Mouse (Mus musculus): Measurements from ENCODE around the gene Cdkal1. TPM values are rescaled to one million over a fixed set of nuclear protein-coding genes. Genes with fewer than 3 reads are reported as not detected.
A peak's percentile ranks its signal among the peaks of the same experiment; 100 is the strongest.

The Cdkal1 gene
- total and polyA plus RNA-seq, 3 experiments = 8.7 to 13.7 (median 9.5) TPM

DNA sequence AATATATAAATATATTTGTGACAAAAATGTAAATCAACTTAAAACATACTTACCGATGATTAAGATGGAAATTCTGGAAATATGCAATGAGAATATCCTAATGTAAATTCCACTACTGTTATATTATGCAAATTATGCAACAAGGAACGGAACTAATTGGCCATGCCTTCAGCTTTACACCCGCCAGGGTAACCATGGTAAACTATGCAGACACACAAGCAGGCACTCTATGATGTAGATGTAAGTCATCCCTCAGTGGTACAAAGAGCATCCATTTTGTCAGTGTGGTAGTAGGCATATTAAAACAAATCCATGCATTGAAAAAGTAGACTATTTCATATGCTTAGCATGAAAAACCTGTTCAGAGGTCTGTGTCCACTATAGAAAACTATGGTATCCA lies 276.9 kb downstream of the Cdkal1 start:
- dilution Hi-C loops (cut with MboI; ENCODE audit: extremely low pct_ligation_motif_present, extremely low pct_unique_long_range_greater_than_20kb, low sequenced_read_pairs) = no loop called here
- H3K4me1 ChIP-seq (ENCODE audit: control insufficient read depth in 1 of 2, insufficient read depth in 2 of 2) = peaks cover 36 to 66% of the 10 kb centered on the region in 2 experiments
- H3K27me3 ChIP-seq (replicated peaks) = no peaks in the 10 kb centered on the region

GRCm38 (mm10) chr13:29574784-29575183 lies 280.7 kb downstream of the Cdkal1 start:
- no peak overlapping the region for H3K9ac ChIP-seq (ENCODE audit: insufficient read depth, low read depth)
- dilution Hi-C loops (cut with MboI; ENCODE audit: extremely low pct_ligation_motif_present, extremely low pct_unique_long_range_greater_than_20kb, low sequenced_read_pairs) = no loop called here
- peaks cover 29 to 41% of the 10 kb centered on the region in 2 experiments for H3K4me1 ChIP-seq (ENCODE audit: control insufficient read depth in 1 of 2, insufficient read depth in 2 of 2)
- no peak for DNase-seq (ENCODE audit: extremely low read depth)
- H3K9me3 ChIP-seq (replicated peaks; ENCODE audit: low read length) = no peaks in the 10 kb centered on the region
- H3K4me2 ChIP-seq (ENCODE audit: insufficient read depth, low read depth, poor library complexity, severe bottlenecking) = no peak overlapping the region
- in situ Hi-C loops (cut with MboI; ENCODE audit: low pct_ligation_motif_present, low pct_unique_long_range_greater_than_20kb, low sequenced_read_pairs) = no loop called here
- H3K36me3 ChIP-seq (replicated peaks in 1 of 2; ENCODE audit: control insufficient read depth in 1 of 2, insufficient read depth in 1 of 2, low read length in 1 of 2) = peaks cover 0 to 5% of the 10 kb centered on the region in 2 experiments
- no peaks in the 10 kb centered on the region for H3K27me3 ChIP-seq (replicated peaks)
- H3K79me2 ChIP-seq (replicated peaks; ENCODE audit: control insufficient read depth, extremely low read depth, insufficient read depth, poor library complexity, severe bottlenecking) = no peaks in the 10 kb centered on the region
- no peak overlapping the region for H3K27ac ChIP-seq (ENCODE audit: insufficient read depth, low read depth)
- TF ChIP-seq NELFE (IDR thresholded peaks at IDR 0.05; ENCODE audit: low read depth, low read length) (no peak), EP300 (IDR thresholded peaks at IDR 0.05; ENCODE audit: low read length) (0 out of 2 replicates have a peak, but pooled peaks have one; percentile 9)
- no peak overlapping the region for H3K4me3 ChIP-seq (replicated peaks in 1 of 3; ENCODE audit: low read depth in 2 of 3, low read length in 2 of 3, poor library complexity in 1 of 3)

More for the DNA sequence above, 276.9 kb downstream of the Cdkal1 start:
- Histone ChIP-seq H3K4me3 (replicated peaks in 1 of 3; ENCODE audit: low read depth in 2 of 3, low read length in 2 of 3, poor library complexity in 1 of 3) (no peak overlapping the region), H3K9ac (ENCODE audit: insufficient read depth, low read depth) (no peak overlapping the region), H3K79me2 (replicated peaks; ENCODE audit: control insufficient read depth, extremely low read depth, insufficient read depth, poor library complexity, severe bottlenecking) (no peaks in the 10 kb centered on the region), H3K27ac (ENCODE audit: insufficient read depth, low read depth) (no peak overlapping the region), H3K36me3 (replicated peaks in 1 of 2; ENCODE audit: control insufficient read depth in 1 of 2, insufficient read depth in 1 of 2, low read length in 1 of 2) (peaks cover 0 to 8% of the 10 kb centered on the region in 2 experiments), H3K4me2 (ENCODE audit: insufficient read depth, low read depth, poor library complexity, severe bottlenecking) (no peak overlapping the region), H3K9me3 (replicated peaks; ENCODE audit: low read length) (peaks cover 2% of the 10 kb centered on the region)
- TF ChIP-seq NELFE (IDR thresholded peaks at IDR 0.05; ENCODE audit: low read depth, low read length) (no peak), TBP (conservative IDR thresholded peaks at IDR 0.05; ENCODE audit: low read depth, low read length) (no peak), UBTF (IDR thresholded peaks at IDR 0.05; ENCODE audit: low read depth, low read length) (no peak), JUN (IDR thresholded peaks at IDR 0.05; ENCODE audit: insufficient read depth, low read depth, low read length) (no peak), ELF1 (IDR thresholded peaks at IDR 0.05; ENCODE audit: low read depth, low read length) (no peak), CHD1 (IDR thresholded peaks at IDR 0.05; ENCODE audit: low read depth, low read length) (no peak), USF2 (conservative IDR thresholded peaks at IDR 0.05; ENCODE audit: low read depth, low read length) (no peak), CHD2 (IDR thresholded peaks at IDR 0.05; ENCODE audit: low read length) (no peak), NRF1 (IDR thresholded peaks at IDR 0.05; ENCODE audit: low read depth, low read length) (no peak)
- no peak for DNase-seq (ENCODE audit: extremely low read depth)
- in situ Hi-C loops (cut with MboI; ENCODE audit: low pct_ligation_motif_present, low pct_unique_long_range_greater_than_20kb, low sequenced_read_pairs) = no loop called here

DNA sequence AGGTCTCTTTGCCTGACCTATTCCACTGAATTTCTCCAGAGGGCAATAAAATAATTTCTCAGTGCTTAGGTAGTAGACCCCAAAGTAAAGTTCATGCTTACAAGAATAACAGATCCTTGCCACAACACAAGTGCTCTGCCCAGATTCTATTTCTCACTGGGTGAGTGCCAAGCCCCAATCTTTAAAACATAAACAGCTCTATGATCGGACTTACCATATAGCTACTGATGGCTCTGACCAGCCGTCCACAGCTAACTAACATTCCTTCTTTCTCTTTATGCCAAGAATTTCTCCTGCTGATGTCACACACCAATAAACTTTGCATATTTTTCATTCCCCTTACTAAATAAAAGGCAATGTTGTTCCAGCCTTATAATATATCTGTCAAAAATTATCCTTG lies 283.0 kb downstream of the Cdkal1 start:
- H3K4me3 ChIP-seq (replicated peaks in 1 of 3; ENCODE audit: low read depth in 2 of 3, low read length in 2 of 3, poor library complexity in 1 of 3) = no peak overlapping the region
- no peak overlapping the region for H3K9ac ChIP-seq (ENCODE audit: insufficient read depth, low read depth)
- H3K79me2 ChIP-seq (replicated peaks; ENCODE audit: control insufficient read depth, extremely low read depth, insufficient read depth, poor library complexity, severe bottlenecking) = no peaks in the 10 kb centered on the region
- peaks cover 18 to 27% of the 10 kb centered on the region in 2 experiments; a peak in 3 of 4 replicates for H3K4me1 ChIP-seq (ENCODE audit: control insufficient read depth in 1 of 2, insufficient read depth in 2 of 2)
- no peak overlapping the region for H3K27ac ChIP-seq (ENCODE audit: insufficient read depth, low read depth)
- no peaks in the 10 kb centered on the region for H3K9me3 ChIP-seq (replicated peaks; ENCODE audit: low read length)
- peaks cover 0 to 5% of the 10 kb centered on the region in 2 experiments for H3K36me3 ChIP-seq (replicated peaks in 1 of 2; ENCODE audit: control insufficient read depth in 1 of 2, insufficient read depth in 1 of 2, low read length in 1 of 2)
- TF ChIP-seq POLR2A (IDR thresholded peaks at IDR 0.05; ENCODE audit: low read depth, low read length) (no peak), PAX5 (IDR thresholded peaks at IDR 0.05; ENCODE audit: low read length) (no peak), GABPA (IDR thresholded peaks at IDR 0.05; ENCODE audit: insufficient replicate concordance, low read depth, low read length) (no peak), RCOR1 (conservative IDR thresholded peaks at IDR 0.05; ENCODE audit: low read depth, low read length) (no peak), ZKSCAN1 (IDR thresholded peaks at IDR 0.05; ENCODE audit: borderline replicate concordance, low read depth, low read length) (no peak), MAFK (IDR thresholded peaks at IDR 0.05; ENCODE audit: insufficient replicate concordance, low read length) (no peak), CHD2 (IDR thresholded peaks at IDR 0.05; ENCODE audit: low read length) (no peak), TBP (conservative IDR thresholded peaks at IDR 0.05; ENCODE audit: low read depth, low read length) (no peak), MYC (IDR thresholded peaks at IDR 0.05; ENCODE audit: low read depth, low read length) (no peak), USF1 (IDR thresholded peaks at IDR 0.05; ENCODE audit: low read depth, low read length) (no peak), ETS1 (conservative IDR thresholded peaks at IDR 0.05; ENCODE audit: low read depth, low read length) (no peak), E2F4 (IDR thresholded peaks at IDR 0.05; ENCODE audit: insufficient replicate concordance, low read depth, low read length) (no peak), NELFE (IDR thresholded peaks at IDR 0.05; ENCODE audit: low read depth, low read length) (no peak), BHLHE40 (IDR thresholded peaks at IDR 0.05; ENCODE audit: low read depth, low read length) (no peak), IRF4 (IDR thresholded peaks at IDR 0.05; ENCODE audit: low read depth, low read length) (no peak)
- dilution Hi-C loops (cut with MboI; ENCODE audit: extremely low pct_ligation_motif_present, extremely low pct_unique_long_range_greater_than_20kb, low sequenced_read_pairs) (no loop called here), in situ Hi-C loops (cut with MboI; ENCODE audit: low pct_ligation_motif_present, low pct_unique_long_range_greater_than_20kb, low sequenced_read_pairs) (no loop called here)
- DNase-seq (ENCODE audit: extremely low read depth) = no peak
- H3K4me2 ChIP-seq (ENCODE audit: insufficient read depth, low read depth, poor library complexity, severe bottlenecking) = no peak overlapping the region
- H3K27me3 ChIP-seq (replicated peaks) = no peaks in the 10 kb centered on the region
